Mouse (Mus musculus) liver, postnatal 0 days (tissue): ENCODE measurements at regions not wholly inside any gene's neighbourhood (a gene's known extent, or its start where the extent isn't known, plus 50 kb on each side); places are given as distances from the start of the nearest gene placed in this dataset.

ENCODE experiments used
- CTCF ChIP-seq: sonication (generic); IDR thresholded peaks from 2 replicates; pipeline ENCODE4 v1.5.1; 2016; ENCODE audit warnings: antibody characterized with exemption, low read depth
- EP300 ChIP-seq: IDR thresholded peaks from 2 replicates; pipeline ENCODE4 v1.6.1; 2016; ENCODE audit warnings: antibody characterized with exemption, low read depth, mild to moderate bottlenecking

GRCm38 (mm10) chr12:25159091-25159490 is 62.2 kb upstream of the Id2 start:
- TF ChIP-seq EP300 (no peak), CTCF (no peak)
